32 mouse cellular contexts compared by ENCODE assay signal in genomic region chr11:78632782-78633181, GRCm38 (mm10).
"Had no signal": no experiment of that assay in that cellular context is flagged by ENCODE, and none has a peak within 500 bp of the region (broad histone marks: within the 10 kb centered on the region; RNA-seq: fewer than 3 reads in every experiment).

No protein-coding gene starts in this region.

- H3K9ac ChIP-seq: limb, embryonic 12.5 days; limb, embryonic 13.5 days; limb, embryonic 15.5 days; liver, embryonic 12.5 days; liver, embryonic 13.5 days; liver, embryonic 14.5 days; liver, embryonic 15.5 days; liver, postnatal 0 days; lung, embryonic 14.5 days; lung, embryonic 15.5 days; midbrain, embryonic 12.5 days; midbrain, embryonic 13.5 days; midbrain, embryonic 15.5 days; neural tube, embryonic 12.5 days had no signal

- DNase-seq: left cerebral cortex, postnatal 4 days; liver; liver, embryonic 13.5 days; liver, postnatal 0 days; lung, adult 18-20 months; lung, adult 2 months; lung, embryonic 14.5 days; lung, postnatal 10 days; lung, postnatal 14 days; lung, postnatal 36 days; lung, postnatal 4 days; midbrain, embryonic 14.5 days had no signal

- ATAC-seq: liver, embryonic 12.5 days; liver, postnatal 0 days; lung, postnatal 0 days; midbrain, embryonic 13.5 days; midbrain, embryonic 15.5 days; midbrain, embryonic 16.5 days had no signal

- H3K4me3 ChIP-seq: limb, embryonic 10.5 days; limb, embryonic 12.5 days; limb, embryonic 13.5 days; limb, embryonic 15.5 days; liver, embryonic 12.5 days; liver, embryonic 13.5 days; liver, embryonic 15.5 days; lung, embryonic 15.5 days; megakaryocyte, embryonic 14.5 days; midbrain, embryonic 10.5 days; midbrain, embryonic 12.5 days; midbrain, embryonic 13.5 days; midbrain, embryonic 15.5 days; myocyte; neural tube, embryonic 12.5 days had no signal

- H3K4me2 ChIP-seq: limb, embryonic 12.5 days; limb, embryonic 13.5 days; limb, embryonic 15.5 days; liver, embryonic 11.5 days; liver, embryonic 12.5 days; liver, embryonic 13.5 days; liver, embryonic 15.5 days; lung, embryonic 14.5 days; lung, embryonic 15.5 days; midbrain, embryonic 11.5 days; midbrain, embryonic 12.5 days; midbrain, embryonic 13.5 days; midbrain, embryonic 15.5 days; neural tube, embryonic 12.5 days had no signal

- H3K9me3 ChIP-seq: limb, embryonic 15.5 days; liver, embryonic 15.5 days; lung, embryonic 15.5 days; midbrain, embryonic 15.5 days had no signal

- H3K4me1 ChIP-seq: limb, embryonic 10.5 days; limb, embryonic 12.5 days; limb, embryonic 13.5 days; limb, embryonic 15.5 days; liver, embryonic 12.5 days; liver, embryonic 13.5 days; liver, embryonic 15.5 days; midbrain, embryonic 10.5 days; midbrain, embryonic 12.5 days; midbrain, embryonic 15.5 days; neural tube, embryonic 12.5 days had no signal

- H3K27me3 ChIP-seq: limb, embryonic 12.5 days; limb, embryonic 13.5 days; limb, embryonic 15.5 days; liver, embryonic 12.5 days; liver, embryonic 13.5 days; liver, embryonic 15.5 days; lung, embryonic 15.5 days; megakaryocyte, embryonic 14.5 days; midbrain, embryonic 12.5 days; midbrain, embryonic 13.5 days; midbrain, embryonic 15.5 days; neural tube, embryonic 12.5 days had no signal

- H3K27ac ChIP-seq: limb, embryonic 10.5 days; limb, embryonic 12.5 days; limb, embryonic 13.5 days; limb, embryonic 15.5 days; liver, embryonic 12.5 days; liver, embryonic 13.5 days; liver, embryonic 14.5 days; liver, embryonic 15.5 days; lung, embryonic 15.5 days; macrophage; midbrain, embryonic 10.5 days; midbrain, embryonic 12.5 days; midbrain, embryonic 13.5 days; midbrain, embryonic 15.5 days; neural tube, embryonic 12.5 days had no signal

- H3K36me3 ChIP-seq: limb, embryonic 15.5 days; liver, embryonic 15.5 days; lung, embryonic 15.5 days had no signal
